Mouse (Mus musculus) erythroid progenitor cell, adult 5-6 weeks (primary cell): ENCODE results near the gene Zkscan8. TPM values are rescaled to one million over a fixed set of nuclear protein-coding genes. Genes with fewer than 3 reads are reported as not detected.

Experiments used
- total RNA-seq, 2 experiments: library from RNA; stranded (forward) in 1 of 2; stranded (reverse) in 1 of 2; fragments of 150-400 nt in 1 of 2; fragments of 186-747, 209-891 nt in 1 of 2; gene quantifications; 2 replicates each; pipeline versions ENCODE4 v1.2.3 to v1.2.4; 2015 to 2017; ENCODE audit warnings: low replicate concordance in 2 of 2

Gene Zkscan8
- total RNA-seq, 2 experiments from 2014 or later = 1.3 to 11.7 TPM

Other genes with a start within 250 kb of the Zkscan8 start
- not detected in 2 replicates for gene Gpx5, start 238.4 kb downstream of the Zkscan8 start, total RNA-seq (2015; ENCODE audit: low replicate concordance)
- not detected in 2 replicates for gene Gpx5, start 238.4 kb downstream of the Zkscan8 start, total RNA-seq (2017; ENCODE audit: low replicate concordance)
- not detected in 2 replicates for gene Gpx6, start 219.0 kb downstream of the Zkscan8 start, total RNA-seq (2015; ENCODE audit: low replicate concordance)
- gene Gpx6, start 219.0 kb downstream of the Zkscan8 start, total RNA-seq (2017; ENCODE audit: low replicate concordance) = not detected in 2 replicates
- gene Olfr1367, start 184.2 kb downstream of the Zkscan8 start, total RNA-seq (2015; ENCODE audit: low replicate concordance) = not detected in 2 replicates
- gene Olfr1367, start 184.2 kb downstream of the Zkscan8 start, total RNA-seq (2017; ENCODE audit: low replicate concordance) = not detected in 2 replicates
- 2.9 TPM in 1 of 2 replicates, not detected in the other for gene Zscan12, start 168.3 kb downstream of the Zkscan8 start, total RNA-seq (2015; ENCODE audit: low replicate concordance)
- 0.98 and 3.3 TPM in 2 replicates for gene Zscan12, start 168.3 kb downstream of the Zkscan8 start, total RNA-seq (2017; ENCODE audit: low replicate concordance)
- 33.5 and 39.4 TPM in 2 replicates for gene Zkscan3, start 128.4 kb downstream of the Zkscan8 start, total RNA-seq (2015; ENCODE audit: low replicate concordance)
- gene Zkscan3, start 128.4 kb downstream of the Zkscan8 start, total RNA-seq (2017; ENCODE audit: low replicate concordance) = 23.8 and 29.0 TPM in 2 replicates
- not detected in 2 replicates for gene Pgbd1, start 90.1 kb downstream of the Zkscan8 start, total RNA-seq (2015; ENCODE audit: low replicate concordance)
- gene Pgbd1, start 90.1 kb downstream of the Zkscan8 start, total RNA-seq (2017; ENCODE audit: low replicate concordance) = not detected in 2 replicates
- gene Zscan26, start 77.4 kb downstream of the Zkscan8 start, total RNA-seq (2015; ENCODE audit: low replicate concordance) = 4.7 and 8.0 TPM in 2 replicates
- gene Zscan26, start 77.4 kb downstream of the Zkscan8 start, total RNA-seq (2017; ENCODE audit: low replicate concordance) = 0.98 and 3.2 TPM in 2 replicates
- not detected in 2 replicates for gene Nkapl, start 62.6 kb downstream of the Zkscan8 start, total RNA-seq (2015; ENCODE audit: low replicate concordance)
- not detected in 2 replicates for gene Nkapl, start 62.6 kb downstream of the Zkscan8 start, total RNA-seq (2017; ENCODE audit: low replicate concordance)
- not detected in 2 replicates for gene Zkscan4, start 52.2 kb downstream of the Zkscan8 start, total RNA-seq (2015; ENCODE audit: low replicate concordance)
- gene Zkscan4, start 52.2 kb downstream of the Zkscan8 start, total RNA-seq (2017; ENCODE audit: low replicate concordance) = not detected in 2 replicates
- not detected in 2 replicates for gene Gm10065, start 51.7 kb downstream of the Zkscan8 start, total RNA-seq (2015; ENCODE audit: low replicate concordance)
- not detected in 2 replicates for gene Gm10065, start 51.7 kb downstream of the Zkscan8 start, total RNA-seq (2017; ENCODE audit: low replicate concordance)
- 2.9 and 8.4 TPM in 2 replicates for gene AK157302, start 35.9 kb downstream of the Zkscan8 start, total RNA-seq (2015; ENCODE audit: low replicate concordance)
- 2.0 and 4.1 TPM in 2 replicates for gene AK157302, start 35.9 kb downstream of the Zkscan8 start, total RNA-seq (2017; ENCODE audit: low replicate concordance)
- gene Gm11273, start 29.7 kb downstream of the Zkscan8 start, total RNA-seq (2015; ENCODE audit: low replicate concordance) = 4.2 TPM in 1 of 2 replicates, not detected in the other
- 1.5 TPM in 1 of 2 replicates, not detected in the other for gene Gm11273, start 29.7 kb downstream of the Zkscan8 start, total RNA-seq (2017; ENCODE audit: low replicate concordance)
- gene Olfr1366, start 11.7 kb upstream of the Zkscan8 start, total RNA-seq (2015; ENCODE audit: low replicate concordance) = not detected in 2 replicates
- not detected in 2 replicates for gene Olfr1366, start 11.7 kb upstream of the Zkscan8 start, total RNA-seq (2017; ENCODE audit: low replicate concordance)
- not detected in 2 replicates for gene Olfr1535, start 28.8 kb upstream of the Zkscan8 start, total RNA-seq (2015; ENCODE audit: low replicate concordance)
- not detected in 2 replicates for gene Olfr1535, start 28.8 kb upstream of the Zkscan8 start, total RNA-seq (2017; ENCODE audit: low replicate concordance)
- gene Olfr1364, start 50.6 kb upstream of the Zkscan8 start, total RNA-seq (2015; ENCODE audit: low replicate concordance) = not detected in 2 replicates
- gene Olfr1364, start 50.6 kb upstream of the Zkscan8 start, total RNA-seq (2017; ENCODE audit: low replicate concordance) = not detected in 2 replicates
- gene Olfr1362, start 82.9 kb upstream of the Zkscan8 start, total RNA-seq (2015; ENCODE audit: low replicate concordance) = not detected in 2 replicates
- not detected in 2 replicates for gene Olfr1362, start 82.9 kb upstream of the Zkscan8 start, total RNA-seq (2017; ENCODE audit: low replicate concordance)
- gene Olfr11, start 111.4 kb upstream of the Zkscan8 start, total RNA-seq (2015; ENCODE audit: low replicate concordance) = not detected in 2 replicates
- gene Olfr11, start 111.4 kb upstream of the Zkscan8 start, total RNA-seq (2017; ENCODE audit: low replicate concordance) = not detected in 2 replicates
- gene Olfr1361, start 132.3 kb upstream of the Zkscan8 start, total RNA-seq (2015; ENCODE audit: low replicate concordance) = not detected in 2 replicates
- not detected in 2 replicates for gene Olfr1361, start 132.3 kb upstream of the Zkscan8 start, total RNA-seq (2017; ENCODE audit: low replicate concordance)
- not detected in 2 replicates for gene Olfr1360, start 146.3 kb upstream of the Zkscan8 start, total RNA-seq (2015; ENCODE audit: low replicate concordance)
- not detected in 2 replicates for gene Olfr1360, start 146.3 kb upstream of the Zkscan8 start, total RNA-seq (2017; ENCODE audit: low replicate concordance)
- not detected in 2 replicates for gene Olfr1359, start 167.0 kb upstream of the Zkscan8 start, total RNA-seq (2015; ENCODE audit: low replicate concordance)
- gene Olfr1359, start 167.0 kb upstream of the Zkscan8 start, total RNA-seq (2017; ENCODE audit: low replicate concordance) = not detected in 2 replicates
- gene Hist1h2bl, start 185.0 kb upstream of the Zkscan8 start, total RNA-seq (2015; ENCODE audit: low replicate concordance) = 989 and 1,130 TPM in 2 replicates
- 1,595 and 2,060 TPM in 2 replicates for gene Hist1h2bl, start 185.0 kb upstream of the Zkscan8 start, total RNA-seq (2017; ENCODE audit: low replicate concordance)
- 22.6 and 24.1 TPM in 2 replicates for gene Hist1h2ai, start 185.3 kb upstream of the Zkscan8 start, total RNA-seq (2015; ENCODE audit: low replicate concordance)
- 2,450 and 5,888 TPM in 2 replicates for gene Hist1h2ai, start 185.3 kb upstream of the Zkscan8 start, total RNA-seq (2017; ENCODE audit: low replicate concordance)
- 64.9 and 143 TPM in 2 replicates for gene Hist1h3h, start 186.5 kb upstream of the Zkscan8 start, total RNA-seq (2015; ENCODE audit: low replicate concordance)
- 379 and 793 TPM in 2 replicates for gene Hist1h3h, start 186.5 kb upstream of the Zkscan8 start, total RNA-seq (2017; ENCODE audit: low replicate concordance)
- gene Hist1h2bm, start 190.9 kb upstream of the Zkscan8 start, total RNA-seq (2015; ENCODE audit: low replicate concordance) = 396 and 580 TPM in 2 replicates
- gene Hist1h2bm, start 190.9 kb upstream of the Zkscan8 start, total RNA-seq (2017; ENCODE audit: low replicate concordance) = 1,330 and 1,438 TPM in 2 replicates
- 12.6 and 18.4 TPM in 2 replicates for gene Hist1h4j, start 203.9 kb upstream of the Zkscan8 start, total RNA-seq (2015; ENCODE audit: low replicate concordance)
- gene Hist1h4j, start 203.9 kb upstream of the Zkscan8 start, total RNA-seq (2017; ENCODE audit: low replicate concordance) = 900 and 1,530 TPM in 2 replicates
- gene Hist1h4k, start 219.4 kb upstream of the Zkscan8 start, total RNA-seq (2015; ENCODE audit: low replicate concordance) = 298 and 381 TPM in 2 replicates
- gene Hist1h4k, start 219.4 kb upstream of the Zkscan8 start, total RNA-seq (2017; ENCODE audit: low replicate concordance) = 3,827 and 6,951 TPM in 2 replicates
- gene Hist1h2ak, start 222.7 kb upstream of the Zkscan8 start, total RNA-seq (2015; ENCODE audit: low replicate concordance) = 480 and 792 TPM in 2 replicates
- 4,887 and 6,345 TPM in 2 replicates for gene Hist1h2ak, start 222.7 kb upstream of the Zkscan8 start, total RNA-seq (2017; ENCODE audit: low replicate concordance)
- gene Hist1h2bn, start 223.0 kb upstream of the Zkscan8 start, total RNA-seq (2015; ENCODE audit: low replicate concordance) = 1,688 and 1,944 TPM in 2 replicates
- gene Hist1h2bn, start 223.0 kb upstream of the Zkscan8 start, total RNA-seq (2017; ENCODE audit: low replicate concordance) = 6,530 and 7,011 TPM in 2 replicates
- 1,815 and 1,971 TPM in 2 replicates for gene Hist1h1b, start 249.5 kb upstream of the Zkscan8 start, total RNA-seq (2015; ENCODE audit: low replicate concordance)
- 4,746 and 7,405 TPM in 2 replicates for gene Hist1h1b, start 249.5 kb upstream of the Zkscan8 start, total RNA-seq (2017; ENCODE audit: low replicate concordance)